Mouse (Mus musculus) spleen, postnatal 10 days (tissue): ENCODE data around the gene Spats2.
A peak's percentile ranks its signal among the peaks of the same experiment; 100 is the strongest.

Experiments used
- DNase-seq, 2 experiments: peaks; one replicate each; pipeline ENCODE4 v3.0.0; 2021 to 2022; ENCODE audit warnings: low spot score in 2 of 2

Gene Spats2

GRCm38 (mm10) chr15:99097840-99098492 lies 27.8 kb upstream of the Spats2 start:
- no peak for DNase-seq

GRCm38 (mm10) chr15:99098493-99098861 lies 27.2 kb upstream of the Spats2 start:
- DNase-seq = no peak

- peak in 1 of 2 experiments; percentile 47 for DNase-seq
Measured at GRCm38 (mm10) chr15:99099139-99099556, 26.6 kb upstream of the Spats2 start.

- no peak for DNase-seq
Measured at GRCm38 (mm10) chr15:99099984-99100383, 25.7 kb upstream of the Spats2 start.

- DNase-seq = no peak
Measured at GRCm38 (mm10) chr15:99105238-99105637, 20.5 kb upstream of the Spats2 start.

- DNase-seq = no peak
Measured at GRCm38 (mm10) chr15:99107866-99108265, 17.9 kb upstream of the Spats2 start.

GRCm38 (mm10) chr15:99111139-99111538 lies 14.6 kb upstream of the Spats2 start:
- DNase-seq = no peak

GRCm38 (mm10) chr15:99111809-99112208 lies 13.9 kb upstream of the Spats2 start:
- DNase-seq = no peak

- no peak for DNase-seq
Measured at GRCm38 (mm10) chr15:99112843-99113395, 12.8 kb upstream of the Spats2 start.

- no peak for DNase-seq
Measured at GRCm38 (mm10) chr15:99113396-99113975, 12.2 kb upstream of the Spats2 start.

- DNase-seq = no peak
Measured at GRCm38 (mm10) chr15:99114312-99115064, 11.2 kb upstream of the Spats2 start.

GRCm38 (mm10) chr15:99115065-99115423 lies 10.7 kb upstream of the Spats2 start:
- DNase-seq = no peak

GRCm38 (mm10) chr15:99116539-99116938 lies 9.2 kb upstream of the Spats2 start:
- DNase-seq = no peak

- DNase-seq = no peak
Measured at GRCm38 (mm10) chr15:99120814-99121213, 4.9 kb upstream of the Spats2 start.

GRCm38 (mm10) chr15:99122642-99123041 lies 3.1 kb upstream of the Spats2 start:
- no peak for DNase-seq

- DNase-seq = peak; percentile 45 to 75
Measured at GRCm38 (mm10) chr15:99126081-99126815, 532 bp downstream of the Spats2 start.

GRCm38 (mm10) chr15:99126816-99127365 lies 1.2 kb downstream of the Spats2 start:
- peak in 1 of 2 experiments; percentile 6 for DNase-seq

- no peak for DNase-seq
Measured at GRCm38 (mm10) chr15:99127851-99128522, 2.3 kb downstream of the Spats2 start.

- no peak for DNase-seq
Measured at GRCm38 (mm10) chr15:99129441-99129840, 3.7 kb downstream of the Spats2 start.

GRCm38 (mm10) chr15:99129956-99130910 lies 4.5 kb downstream of the Spats2 start:
- DNase-seq = no peak
